Mouse (Mus musculus) midbrain, postnatal 0 days (tissue): ENCODE measurements at regions not wholly inside any gene's neighbourhood (a gene's known extent, or its start where the extent isn't known, plus 50 kb on each side); places are given as distances from the start of the nearest gene placed in this dataset.
"Not testable (repeated sequence)": the region's sequence is repeated elsewhere in the genome, so short reads cannot be mapped to it uniquely, and the experiment has no call there.

Experiments
- ATAC-seq: fragments of 200-750 bp; cut with Nextera tagmentation; 2 replicates; pipeline ENCODE4 v1.8.0; 2017; ENCODE audit warnings: moderate number of reproducible peaks, mild to moderate bottlenecking, moderate TSS enrichment, moderate library complexity; ENCODE audit not compliant: low FRiP score
- DNase-seq: peaks from one replicate; pipeline ENCODE4 v3.0.0-alpha.2; 2015; ENCODE audit warnings: low spot score
- H3K27ac ChIP-seq: fragments of 300-500 bp; sonication (generic); 2 replicates; pipeline ENCODE4 v1.5.1; 2014; ENCODE audit warnings: low read depth, mild to moderate bottlenecking, low read length, mixed read lengths
- H3K27me3 ChIP-seq: fragments of 300-500 bp; sonication (generic); 2 replicates; pipeline ENCODE4 v1.6.1; 2014; ENCODE audit warnings: low read length, control low read depth, mixed read lengths; ENCODE audit not compliant: insufficient read depth
- H3K36me3 ChIP-seq: fragments of 300-500 bp; sonication (generic); 2 replicates; pipeline ENCODE4 v1.6.1; 2014; ENCODE audit warnings: low read length, control low read depth, mixed read lengths; ENCODE audit not compliant: insufficient read depth
- H3K4me1 ChIP-seq: fragments of 300-500 bp; sonication (generic); 2 replicates; pipeline ENCODE4 v1.6.1; 2014; ENCODE audit warnings: mild to moderate bottlenecking, control low read depth, antibody characterized with exemption, low read length, mixed read lengths; ENCODE audit not compliant: insufficient read depth
- H3K4me2 ChIP-seq: fragments of 300-500 bp; sonication (generic); 2 replicates; pipeline ENCODE4 v1.6.1; 2014; ENCODE audit warnings: low read depth, mild to moderate bottlenecking, low read length, mixed read lengths; ENCODE audit not compliant: poor library complexity, severe bottlenecking
- H3K4me3 ChIP-seq: fragments of 300-500 bp; sonication (generic); 2 replicates; pipeline ENCODE4 v1.5.1; 2014; ENCODE audit warnings: low read depth, mild to moderate bottlenecking, low read length, moderate library complexity
- H3K9ac ChIP-seq: fragments of 300-500 bp; sonication (generic); replicated peaks from 2 replicates; pipeline ENCODE4 v1.6.1; 2014; ENCODE audit warnings: mild to moderate bottlenecking, low read length, moderate library complexity, mixed read lengths; ENCODE audit not compliant: poor library complexity, severe bottlenecking
- H3K9me3 ChIP-seq: fragments of 300-500 bp; sonication (generic); 2 replicates; pipeline ENCODE4 v1.6.1; 2016; ENCODE audit warnings: low read length, control low read depth
- CTCF ChIP-seq: IDR thresholded peaks from 2 replicates; pipeline ENCODE4 v1.5.1; 2016; ENCODE audit warnings: antibody characterized with exemption, mild to moderate bottlenecking
- WGBS: fragments of 180-500 bp; shearing (Covaris S2); extraction: QIAGEN DNeasy Blood & Tissue Kit; methylation state at CpG from one replicate; pipeline ENCODE4 v1.1.7; 2014; 5-methylcytosine and 5-hydroxymethylcytosine counted together

DNA sequence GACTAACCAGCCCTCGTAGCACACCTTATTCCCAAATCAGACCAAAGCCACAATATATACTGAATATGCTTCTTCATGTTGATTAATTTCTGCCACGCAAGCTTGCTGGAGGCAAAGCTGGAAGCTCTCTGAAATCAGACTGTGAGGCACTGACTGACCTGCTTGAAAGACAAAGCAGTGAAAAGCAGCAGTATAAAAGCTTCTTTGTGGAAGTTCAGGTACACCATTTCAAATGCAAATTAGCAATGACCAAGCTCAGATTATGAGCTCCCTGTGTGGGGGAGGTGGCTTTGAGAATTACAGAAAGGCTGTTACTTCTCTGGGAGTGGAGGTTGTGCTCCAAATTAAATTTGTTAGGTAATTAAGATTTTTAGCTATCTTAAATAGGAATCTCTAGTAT, 857.5 kb upstream of the Gm8797 start:
- no peak for ATAC-seq
- no peaks in the 10 kb centered on the region for H3K36me3 ChIP-seq
- no peak for DNase-seq
- H3K9ac ChIP-seq, result no peak overlapping the region
- H3K27ac ChIP-seq, result no peak overlapping the region
- H3K4me3 ChIP-seq, result no peak overlapping the region
- H3K9me3 ChIP-seq, result no peaks in the 10 kb centered on the region
- H3K4me1 ChIP-seq, result no peaks in the 10 kb centered on the region
- WGBS, result 91% methylated on average over 2 of the region's 2 CpGs
- no peak overlapping the region for H3K4me2 ChIP-seq
- no peak for TF ChIP-seq CTCF
- H3K27me3 ChIP-seq, result no peaks in the 10 kb centered on the region

DNA sequence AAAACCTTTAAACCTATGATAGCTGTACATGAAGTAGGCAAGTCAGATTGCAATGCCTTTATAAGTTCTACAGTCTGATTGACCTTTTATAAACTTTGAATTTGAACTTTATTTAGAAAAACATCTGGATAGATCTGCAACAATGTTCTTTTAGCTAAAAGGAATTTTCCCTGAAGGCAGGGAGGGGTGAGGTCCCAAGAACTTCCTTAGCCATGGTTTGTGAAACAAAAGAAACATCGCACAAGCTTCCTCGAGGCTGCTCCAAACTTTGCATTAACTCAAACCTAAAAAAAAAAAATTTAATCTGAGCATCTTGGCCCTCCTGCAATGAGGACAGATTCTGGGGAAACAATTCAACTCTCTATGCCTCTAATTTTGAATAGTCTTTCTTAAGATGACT, 854.8 kb upstream of the Gm8797 start:
- H3K9me3 ChIP-seq, result no peaks in the 10 kb centered on the region
- no peaks in the 10 kb centered on the region for H3K36me3 ChIP-seq
- H3K27ac ChIP-seq, result no peak overlapping the region
- H3K4me1 ChIP-seq, result no peaks in the 10 kb centered on the region
- H3K4me2 ChIP-seq, result no peak overlapping the region
- DNase-seq, result no peak
- H3K27me3 ChIP-seq, result no peaks in the 10 kb centered on the region
- no peak overlapping the region for H3K4me3 ChIP-seq
- TF ChIP-seq CTCF, result no peak
- 64% methylated on average over 2 of the region's 2 CpGs for WGBS
- ATAC-seq, result no peak
- H3K9ac ChIP-seq, result no peak overlapping the region

DNA sequence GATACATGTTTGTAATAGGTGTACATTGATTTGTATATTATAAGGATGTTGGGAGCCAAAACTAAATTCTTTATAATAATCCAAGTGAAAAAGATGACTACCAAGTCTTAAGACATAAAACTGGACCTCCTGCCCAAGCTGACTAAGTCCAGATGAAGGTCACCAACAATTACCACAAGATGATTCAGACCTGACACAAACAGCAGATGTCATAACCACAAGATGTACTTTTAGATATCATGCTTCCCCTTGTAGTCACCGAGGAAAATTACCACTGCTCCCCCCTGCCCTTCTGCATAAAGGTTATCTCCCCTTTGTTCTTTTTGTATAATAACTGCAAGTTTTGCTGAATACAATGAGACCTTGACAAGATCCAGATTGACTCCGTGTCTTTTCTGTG, 843.0 kb upstream of the Gm8797 start:
- not testable (repeated sequence) for H3K36me3 ChIP-seq, DNase-seq, H3K9ac ChIP-seq, H3K27ac ChIP-seq, H3K4me1 ChIP-seq, H3K4me2 ChIP-seq, ATAC-seq, H3K9me3 ChIP-seq, H3K4me3 ChIP-seq, H3K27me3 ChIP-seq
- 92% methylated on average over 2 of the region's 2 CpGs for WGBS

DNA sequence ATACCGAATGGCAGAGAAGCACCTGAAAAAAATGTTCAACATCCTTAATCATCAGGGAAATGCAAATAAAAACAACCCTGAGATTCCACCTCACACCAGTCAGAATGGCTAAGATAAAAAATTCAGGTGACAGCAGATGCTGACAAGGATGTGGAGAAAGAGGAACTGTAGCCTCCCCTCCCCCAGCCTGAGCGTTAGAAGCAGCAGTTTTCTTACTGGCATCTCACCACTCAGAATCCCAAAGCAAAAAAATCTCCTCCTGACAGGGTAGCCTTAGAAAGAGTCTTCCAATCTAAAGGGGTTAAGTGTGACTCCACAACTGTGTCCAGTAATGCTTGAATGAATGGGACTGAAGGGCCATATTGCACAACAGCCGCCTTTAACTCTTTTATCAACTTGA, 819.9 kb upstream of the Gm8797 start:
- H3K4me3 ChIP-seq, H3K4me1 ChIP-seq, H3K9ac ChIP-seq, DNase-seq, H3K4me2 ChIP-seq, H3K36me3 ChIP-seq, H3K27me3 ChIP-seq, H3K9me3 ChIP-seq, H3K27ac ChIP-seq, ATAC-seq: not testable (repeated sequence)
- WGBS, result 89% methylated on average over 3 of the region's 3 CpGs

DNA sequence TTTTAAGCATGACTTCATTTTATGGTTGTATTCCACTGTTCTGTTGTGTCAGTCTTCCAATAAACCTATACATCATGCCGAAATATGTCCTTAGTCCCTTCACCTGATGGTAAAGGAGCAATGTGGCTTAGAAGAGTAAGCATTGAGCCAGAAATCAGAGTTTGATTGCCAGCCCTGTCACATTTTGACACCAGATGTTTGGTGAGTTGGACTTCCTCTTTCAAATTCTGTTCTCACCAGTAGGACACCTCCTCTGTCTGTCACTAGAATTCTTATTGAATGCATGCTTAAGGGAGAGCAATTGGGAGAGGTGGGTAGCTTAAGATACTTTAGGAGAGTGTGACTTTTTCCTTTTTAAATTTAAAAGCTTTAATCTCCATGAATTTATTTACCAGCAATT, 779.1 kb upstream of the Gm8797 start:
- WGBS, result 89% methylated on average over 1 of the region's 1 CpGs
- TF ChIP-seq CTCF, result no peak
- no peak for ATAC-seq
- Histone ChIP-seq H3K36me3 (no peaks in the 10 kb centered on the region), H3K9ac (no peak overlapping the region), H3K4me3 (no peak overlapping the region), H3K27ac (no peak overlapping the region), H3K27me3 (no peaks in the 10 kb centered on the region), H3K9me3 (no peaks in the 10 kb centered on the region), H3K4me1 (no peaks in the 10 kb centered on the region), H3K4me2 (no peak overlapping the region)
- no peak for DNase-seq

DNA sequence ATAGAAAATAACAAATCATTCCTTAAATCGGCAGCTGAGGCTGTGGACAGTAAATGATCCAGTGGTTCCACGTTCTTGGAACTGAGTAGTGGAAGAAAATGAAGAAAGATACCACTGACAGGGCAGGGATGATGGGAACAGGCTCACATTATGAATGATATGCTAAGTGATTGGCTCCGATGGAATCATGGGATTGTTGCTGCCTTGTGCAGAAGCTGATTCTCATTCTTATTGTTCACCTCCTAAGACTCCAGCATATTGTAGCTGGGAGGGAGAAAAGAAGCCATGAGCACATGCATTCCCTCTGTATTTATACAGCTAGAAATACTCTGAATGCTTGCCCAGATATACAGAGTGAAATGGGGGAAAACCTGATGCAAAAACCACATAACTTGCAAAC, 777.3 kb upstream of the Gm8797 start:
- H3K27ac ChIP-seq, result peak overlapping the region; percentile 71
- no peak for TF ChIP-seq CTCF
- no peaks in the 10 kb centered on the region for H3K9me3 ChIP-seq
- no peaks in the 10 kb centered on the region for H3K27me3 ChIP-seq
- no peak overlapping the region for H3K4me2 ChIP-seq
- no peaks in the 10 kb centered on the region for H3K4me1 ChIP-seq
- no peak overlapping the region for H3K4me3 ChIP-seq
- no peak for DNase-seq
- 50% methylated on average over 3 of the region's 3 CpGs for WGBS
- no peak overlapping the region for H3K9ac ChIP-seq
- peak; percentile 79; the same call in 1 of the 2 replicates for ATAC-seq
- no peaks in the 10 kb centered on the region for H3K36me3 ChIP-seq

DNA sequence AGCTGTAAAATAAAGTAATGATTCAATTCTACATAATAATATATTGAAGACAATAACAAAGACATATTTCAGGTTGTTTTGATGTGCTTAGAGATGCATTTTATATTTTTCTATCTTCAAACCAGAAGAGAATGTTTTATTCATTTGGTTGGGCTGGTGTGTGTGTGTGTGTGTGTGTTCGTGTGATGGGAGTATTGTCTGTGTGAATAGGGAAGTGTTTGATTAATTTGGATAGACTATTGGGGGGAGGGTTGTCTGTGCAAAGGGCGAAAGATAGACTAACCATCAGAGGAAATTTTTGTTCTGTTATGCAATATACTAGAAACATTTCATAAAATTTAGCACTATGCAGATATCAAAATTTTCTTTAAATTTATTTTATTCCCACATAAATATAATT, 776.8 kb upstream of the Gm8797 start:
- no peak for TF ChIP-seq CTCF
- H3K9ac ChIP-seq, result no peak overlapping the region
- no peaks in the 10 kb centered on the region for H3K9me3 ChIP-seq
- no peak for DNase-seq
- no peaks in the 10 kb centered on the region for H3K36me3 ChIP-seq
- WGBS, result 53% methylated on average over 2 of the region's 2 CpGs
- H3K4me3 ChIP-seq, result no peak overlapping the region
- no peaks in the 10 kb centered on the region for H3K27me3 ChIP-seq
- H3K27ac ChIP-seq, result peak overlapping the region; percentile 71; the same call in 1 of the 2 replicates
- H3K4me2 ChIP-seq, result no peak overlapping the region
- no peak for ATAC-seq
- no peaks in the 10 kb centered on the region for H3K4me1 ChIP-seq
